Mouse (Mus musculus): ENCODE data around the gene Cdk15.

- TF ChIP-seq POLR2A (IDR thresholded peaks at IDR 0.05; ENCODE audit: extremely low read depth, insufficient read depth, low read length), result no peak
- TF ChIP-seq CTCF (IDR thresholded peaks at IDR 0.05; ENCODE audit: low read depth, low read length), result no peak
Measured at GRCm38 (mm10) chr1:59298491-59299090, 41.9 kb downstream of the Cdk15 start.
